Mouse (Mus musculus) ovary, postnatal 36 days (tissue): ENCODE measurements around the gene Mrrf.
"Not testable (repeated sequence)": the region's sequence is repeated elsewhere in the genome, so short reads cannot be mapped to it uniquely, and the experiment has no call there.

ENCODE experiments used
- DNase-seq: peaks from one replicate; pipeline ENCODE4 v3.0.0; 2022; ENCODE audit warnings: low spot score, mixed read lengths

Mrrf gene

DNA sequence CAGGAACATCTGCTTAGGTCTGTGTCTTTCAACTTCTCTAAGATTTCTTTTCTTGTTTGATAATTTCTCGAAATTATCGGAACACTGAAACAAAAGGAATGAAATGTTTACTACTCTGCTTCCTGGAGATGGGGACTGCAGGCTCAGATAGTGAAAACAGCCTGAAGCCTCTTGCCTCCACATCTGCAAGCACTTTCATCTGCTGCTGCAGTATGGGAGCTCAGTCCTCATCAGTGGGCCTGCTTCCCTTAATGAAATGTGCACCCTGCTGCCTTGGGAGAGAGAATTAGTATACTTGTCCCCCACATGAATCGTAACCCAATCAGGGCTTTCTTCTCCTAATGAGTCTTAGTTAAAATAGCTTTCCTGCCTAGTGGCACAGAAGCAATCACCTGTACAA is 7.1 kb upstream of the Mrrf start:
- DNase-seq: no peak

DNA sequence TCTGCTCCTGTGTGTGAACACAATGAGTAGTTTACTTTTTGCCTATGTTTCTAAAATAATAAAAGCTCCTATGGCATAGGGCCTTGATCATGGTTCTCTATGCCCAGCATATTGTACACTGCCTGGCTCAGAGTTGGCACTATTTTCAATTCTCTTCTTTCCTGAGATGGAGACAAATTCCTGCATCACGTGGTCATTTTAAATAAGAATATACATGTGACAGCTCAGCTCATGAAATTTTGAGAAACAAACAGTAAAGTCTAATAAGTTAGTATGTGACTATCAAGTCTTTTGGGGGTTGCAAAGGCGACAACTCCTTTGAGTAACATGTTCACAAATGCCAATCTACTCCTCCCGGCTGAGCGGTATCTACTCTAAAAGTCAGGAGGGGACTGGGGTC is 302 bp upstream of the Mrrf start:
- DNase-seq: no peak

DNA sequence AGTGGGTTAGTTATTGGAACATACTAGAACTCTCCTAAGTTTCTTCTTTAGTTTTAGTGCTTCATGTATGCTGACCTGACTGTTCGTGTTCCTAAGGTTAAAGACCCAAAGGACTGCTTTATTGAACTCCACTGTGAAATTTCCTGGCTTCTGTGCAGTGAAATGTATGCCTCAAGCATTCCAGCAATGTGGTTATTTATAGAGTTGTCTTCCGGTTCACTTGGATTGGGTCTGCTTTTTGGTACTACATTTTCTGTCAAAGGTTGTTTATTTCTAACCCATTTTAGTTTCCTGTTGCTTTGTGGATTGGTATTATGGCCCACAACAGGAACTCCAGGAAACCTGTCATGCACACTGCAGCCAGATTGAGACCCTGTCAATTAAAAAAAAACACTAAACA is 2.9 kb downstream of the Mrrf start:
- no peak for DNase-seq

- DNase-seq: no peak
These were observed 12.7 kb downstream of the Mrrf start for GRCm38 (mm10) chr2:36148876-36149365.

DNA sequence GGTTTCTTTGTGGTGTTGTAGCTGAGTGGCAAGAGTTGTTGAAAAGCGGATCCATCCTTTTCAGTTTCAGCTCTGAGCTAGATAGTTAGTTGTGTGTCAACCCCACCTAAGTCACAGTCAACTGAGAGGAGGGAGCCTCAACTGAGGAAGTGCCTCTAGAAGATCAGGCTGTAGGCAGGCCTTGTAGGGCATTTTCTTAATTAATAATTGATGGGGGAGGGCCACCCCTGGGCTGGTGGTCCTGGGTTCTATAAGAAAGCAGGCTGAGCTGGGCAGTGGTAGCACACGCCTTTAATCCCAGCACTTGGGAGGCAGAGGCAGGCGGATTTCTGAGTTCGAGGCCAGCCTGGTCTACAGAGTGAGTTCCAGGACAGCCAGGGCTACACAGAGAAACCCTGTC is 16.2 kb downstream of the Mrrf start:
- not testable (repeated sequence) for DNase-seq

- DNase-seq: no peak
These were observed 21.3 kb downstream of the Mrrf start for GRCm38 (mm10) chr2:36157461-36157860.

GRCm38 (mm10) chr2:36159336-36159735 is 23.1 kb downstream of the Mrrf start:
- DNase-seq: no peak

- no peak for DNase-seq
These were observed 31.9 kb downstream of the Mrrf start for GRCm38 (mm10) chr2:36167990-36168618.

GRCm38 (mm10) chr2:36169176-36169575 is 33.0 kb downstream of the Mrrf start:
- DNase-seq: no peak

DNA sequence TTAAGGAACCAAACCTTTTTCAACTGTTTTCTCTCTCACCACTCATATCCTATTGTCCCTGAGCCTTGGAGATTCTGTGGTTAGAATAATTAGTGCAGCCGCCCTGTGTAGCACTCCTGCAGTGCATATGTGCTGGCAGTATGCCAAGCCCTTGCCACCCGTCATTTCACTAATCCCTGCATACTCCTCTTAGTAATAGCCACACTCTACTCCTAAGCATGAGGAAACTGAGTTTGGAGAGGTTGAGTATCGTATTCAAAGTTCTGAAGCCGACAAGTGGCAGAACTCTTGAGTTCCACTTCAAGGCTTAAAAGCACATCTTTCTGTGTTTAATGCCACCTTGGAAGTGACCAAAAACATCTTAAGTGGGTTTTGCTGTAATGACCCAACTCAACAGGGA is 35.9 kb downstream of the Mrrf start:
- DNase-seq: no peak

DNA sequence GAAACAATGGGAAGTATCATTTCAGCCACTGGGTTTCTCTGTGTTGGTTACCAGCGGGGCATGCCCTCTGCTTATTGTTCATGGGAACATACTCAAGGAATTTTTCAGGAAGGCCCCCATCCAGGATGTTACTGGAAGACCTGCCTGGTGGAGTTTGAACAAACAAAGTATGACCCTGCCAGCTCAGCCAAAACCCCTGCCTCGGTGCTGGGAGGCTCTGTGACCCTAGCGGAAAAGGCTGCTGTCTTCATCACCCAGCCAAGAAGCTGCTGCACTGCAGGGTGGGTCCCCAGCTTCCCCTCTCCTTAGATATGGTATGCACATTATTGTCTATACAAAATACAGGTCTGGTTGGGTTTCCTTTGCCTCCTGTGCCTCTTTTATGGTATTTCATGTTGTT is 36.4 kb downstream of the Mrrf start:
- DNase-seq: no peak

- DNase-seq: no peak
These were observed 43.3 kb downstream of the Mrrf start for GRCm38 (mm10) chr2:36179487-36179886.

GRCm38 (mm10) chr2:36181587-36182368 is 45.6 kb downstream of the Mrrf start:
- DNase-seq: not testable (repeated sequence)

DNA sequence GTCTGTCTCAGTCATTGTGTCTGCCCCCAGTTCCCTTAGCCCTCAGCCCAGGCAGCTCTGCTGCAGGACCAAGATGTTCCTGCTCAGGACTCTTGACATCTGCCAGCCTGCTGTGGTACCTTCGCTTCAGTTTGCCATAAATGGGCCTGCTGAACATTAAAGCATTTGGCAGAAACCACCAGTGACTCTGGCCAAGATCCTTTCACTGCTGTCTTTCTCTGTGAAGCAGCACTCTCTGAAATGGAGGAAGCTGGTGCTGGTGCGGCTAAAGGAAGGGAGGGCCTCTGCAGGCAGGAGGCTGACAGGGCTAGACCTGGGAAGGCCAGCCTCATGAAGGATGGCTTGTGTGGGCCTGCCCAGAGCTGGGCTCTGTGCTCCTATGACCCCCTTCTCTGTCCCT is 47.1 kb downstream of the Mrrf start:
- no peak for DNase-seq

- no peak for DNase-seq
These were observed 48.0 kb downstream of the Mrrf start for GRCm38 (mm10) chr2:36184192-36184591.

DNA sequence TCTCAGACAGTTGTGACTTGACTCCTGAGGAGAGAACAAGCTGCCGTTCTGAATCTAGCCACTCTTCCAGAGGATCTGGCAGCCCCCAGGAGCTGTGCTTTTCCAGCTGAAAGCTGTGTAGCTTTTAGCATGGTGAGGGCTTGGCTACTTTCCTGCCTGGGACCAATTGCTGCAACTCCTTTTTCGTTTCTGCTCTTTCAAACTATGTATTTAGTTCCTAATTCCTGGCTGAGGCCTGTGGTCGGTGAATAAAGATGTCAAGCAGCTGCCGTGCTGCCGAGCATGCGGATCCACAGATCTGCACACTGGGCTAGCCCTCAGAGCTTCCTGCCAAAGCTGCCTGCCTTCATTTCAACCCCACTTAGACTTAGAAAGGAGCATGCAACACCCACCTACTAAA is 48.7 kb downstream of the Mrrf start:
- DNase-seq: no peak

GRCm38 (mm10) chr2:36189200-36189599 is 53.0 kb downstream of the Mrrf start:
- DNase-seq: not testable (repeated sequence)

DNA sequence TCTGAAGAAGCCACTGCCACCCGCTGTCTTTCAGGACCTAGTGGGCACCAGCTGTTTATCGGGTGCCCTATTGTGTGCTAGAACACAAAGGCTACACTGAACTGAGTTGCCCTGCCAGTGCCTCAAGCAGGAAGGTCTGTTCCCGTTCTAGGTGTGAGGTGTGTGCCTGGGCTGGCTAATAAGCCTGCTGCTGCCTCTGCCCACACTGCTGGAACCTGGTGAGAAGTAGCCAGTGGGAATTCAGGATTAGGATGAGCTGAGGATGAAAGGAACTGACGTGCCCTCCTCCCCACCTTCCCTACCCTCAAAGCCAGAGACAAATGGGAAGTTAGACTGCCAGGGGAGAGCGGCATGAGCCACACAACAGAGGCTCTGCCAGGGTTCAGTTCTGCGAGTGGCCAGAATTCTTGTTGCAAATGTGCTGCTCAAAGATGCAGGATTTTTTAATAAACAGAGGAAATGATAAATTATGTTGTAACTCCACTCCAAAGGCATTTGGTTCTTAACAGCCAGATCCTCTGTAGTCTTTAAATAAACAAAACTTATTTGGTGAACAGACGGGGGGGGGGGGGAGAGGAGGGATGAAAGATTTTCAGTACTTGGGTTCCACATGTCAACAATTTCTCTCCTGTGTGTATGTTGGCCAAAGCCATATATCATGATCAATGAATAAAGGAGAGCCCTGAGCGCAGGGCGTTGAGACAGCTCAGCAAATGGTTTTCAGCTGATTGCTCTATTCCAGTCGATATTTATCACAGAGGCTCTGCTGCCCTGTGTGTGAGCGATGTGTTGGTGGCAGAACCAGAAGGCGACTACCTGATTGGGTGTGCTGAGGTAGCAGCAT is 55.1 kb downstream of the Mrrf start:
- no peak for DNase-seq

GRCm38 (mm10) chr2:36197021-36197420 is 60.8 kb downstream of the Mrrf start:
- DNase-seq: no peak

- DNase-seq: no peak
These were observed 62.0 kb downstream of the Mrrf start for GRCm38 (mm10) chr2:36197919-36198881.

DNA sequence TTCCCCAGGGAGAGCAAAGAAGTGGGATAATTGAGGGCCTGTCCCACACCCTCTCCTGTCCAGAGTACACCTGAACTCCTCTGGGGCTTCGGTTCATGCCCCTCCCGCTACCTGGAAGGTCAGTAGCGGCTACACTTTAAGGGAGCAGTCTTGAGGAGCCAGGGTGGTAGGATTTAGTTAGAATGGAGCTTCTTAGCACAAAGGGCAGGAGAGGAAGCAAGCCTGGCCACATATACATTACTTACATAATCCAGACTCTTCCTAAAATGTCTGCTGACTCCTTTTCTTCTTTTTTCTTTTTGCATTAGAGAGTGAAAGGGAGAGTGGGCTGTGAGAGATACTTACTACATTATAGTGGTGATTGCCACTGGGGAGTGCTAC is 62.7 kb downstream of the Mrrf start:
- DNase-seq: no peak

- DNase-seq: no peak
These were observed 64.6 kb downstream of the Mrrf start for GRCm38 (mm10) chr2:36200813-36201212.
